Mouse (Mus musculus): ENCODE measurements around the gene Padi1. TPM values are rescaled to one million over a fixed set of nuclear protein-coding genes. Genes with fewer than 3 reads are reported as not detected.
A peak's percentile ranks its signal among the peaks of the same experiment; 100 is the strongest.

Padi1 gene
- polyA plus RNA-seq, 2 experiments from 2014 or later = 0.20 to 0.29 TPM

DNA sequence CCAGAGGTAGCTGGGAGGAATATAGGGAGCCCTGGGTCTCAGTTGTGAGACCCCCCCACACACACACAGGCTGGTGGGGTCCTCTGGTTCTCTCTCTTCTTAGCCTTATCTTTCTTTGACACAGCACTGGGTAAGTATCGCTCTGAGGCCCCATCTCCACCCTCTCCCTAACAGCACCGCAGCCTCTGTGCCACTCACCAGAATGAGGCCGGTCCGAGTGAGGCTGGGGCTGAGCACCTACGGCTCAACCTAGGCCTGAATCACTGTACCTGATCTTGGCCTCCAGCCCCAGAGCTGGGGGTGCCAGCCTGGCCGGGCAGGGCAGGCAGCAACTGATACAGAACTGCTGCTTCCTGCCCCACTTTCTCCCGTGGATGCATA, 15.2 kb upstream of the Padi1 start:
- ATAC-seq = no peak

DNA sequence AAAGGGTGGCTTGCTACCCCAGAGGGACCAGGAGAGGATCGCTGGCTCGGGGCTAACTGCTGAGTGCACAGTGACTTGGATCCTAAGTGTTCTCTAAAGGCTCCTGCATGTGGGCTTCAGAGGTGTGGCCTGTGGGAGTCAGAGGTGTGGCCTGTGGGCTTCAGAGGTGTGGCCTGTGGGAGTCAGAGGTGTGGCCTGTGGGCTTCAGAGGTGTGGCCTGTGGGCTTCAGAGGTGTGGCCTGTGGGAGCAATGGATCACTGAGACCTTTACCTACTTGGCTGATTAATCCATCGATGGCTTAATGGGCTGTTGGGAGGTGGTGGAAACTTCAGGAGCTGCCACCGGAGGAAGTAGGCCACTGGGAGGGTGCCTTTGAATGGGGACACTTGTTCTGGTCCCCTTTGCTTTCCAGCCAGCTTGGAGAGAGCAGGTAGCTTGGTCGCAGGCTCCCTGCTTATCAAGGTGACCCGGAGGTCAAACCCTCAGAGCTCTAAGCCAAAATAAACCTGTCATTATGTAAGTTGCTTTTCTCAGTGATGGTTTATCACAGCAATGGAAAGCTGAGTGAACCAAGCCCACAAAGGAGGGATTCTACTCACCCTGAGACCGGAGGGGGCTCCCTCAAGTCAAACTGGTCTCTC, 14.7 kb upstream of the Padi1 start:
- no peak for ATAC-seq

DNA sequence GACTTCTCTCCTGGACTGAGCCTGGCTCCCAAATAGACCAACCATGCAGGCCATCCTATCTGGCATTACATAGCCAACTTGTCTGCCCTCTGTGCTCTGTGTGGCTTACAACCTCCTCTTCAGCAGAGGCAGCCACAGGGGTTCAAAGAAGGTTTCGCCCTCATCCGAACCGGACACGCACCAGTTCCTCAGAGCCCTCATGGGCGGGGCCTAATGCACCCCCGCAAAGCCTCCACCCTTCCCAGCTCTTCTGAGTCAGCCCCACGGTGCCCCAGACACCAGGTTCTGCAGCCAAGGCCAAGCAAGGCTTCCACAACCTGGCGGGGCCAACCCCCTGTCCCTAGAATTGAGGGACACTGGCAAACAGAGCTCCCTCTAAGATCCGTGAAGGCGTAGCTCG, 13.7 kb upstream of the Padi1 start:
- ATAC-seq = peak; percentile 28

DNA sequence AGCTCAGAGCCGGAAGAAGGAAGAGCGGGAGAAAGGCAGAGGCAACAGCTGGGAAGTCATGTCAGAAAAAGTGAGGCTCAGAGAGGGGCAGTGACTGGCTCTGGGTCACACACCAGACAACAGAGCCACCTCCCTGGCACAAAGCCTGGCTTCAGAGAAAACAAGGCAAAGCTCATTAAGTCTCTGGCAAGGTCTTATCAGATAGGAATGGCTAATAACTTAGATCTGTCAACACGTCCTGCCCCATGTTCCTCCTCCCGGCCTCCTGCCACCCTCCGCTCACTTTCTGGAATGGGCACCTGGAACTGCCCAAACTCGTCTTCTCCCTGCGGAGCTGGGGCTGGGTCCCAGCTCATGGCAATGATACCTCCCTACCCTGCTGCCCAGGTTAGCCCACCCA, 12.2 kb upstream of the Padi1 start:
- ATAC-seq = no peak

DNA sequence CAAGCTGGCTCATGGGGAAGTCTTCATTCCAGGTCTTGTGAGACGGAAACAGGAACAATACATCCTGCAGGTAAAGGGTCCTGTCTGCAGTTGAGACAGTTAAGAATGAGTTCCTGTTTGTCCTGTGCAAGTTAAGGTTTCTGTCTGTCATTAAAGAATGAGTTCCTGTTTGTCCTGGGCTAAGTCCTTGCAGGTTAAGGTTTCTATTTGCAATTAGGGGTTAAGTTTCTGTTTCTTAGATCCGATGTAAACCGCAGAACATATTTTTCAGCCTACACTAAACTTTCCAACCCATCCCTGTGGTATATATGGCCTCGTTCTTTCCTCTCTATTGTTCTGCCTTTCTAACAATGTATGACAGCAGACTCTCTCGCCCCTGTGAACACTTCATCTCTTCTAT, 11.5 kb upstream of the Padi1 start:
- ATAC-seq = peak; percentile 59

DNA sequence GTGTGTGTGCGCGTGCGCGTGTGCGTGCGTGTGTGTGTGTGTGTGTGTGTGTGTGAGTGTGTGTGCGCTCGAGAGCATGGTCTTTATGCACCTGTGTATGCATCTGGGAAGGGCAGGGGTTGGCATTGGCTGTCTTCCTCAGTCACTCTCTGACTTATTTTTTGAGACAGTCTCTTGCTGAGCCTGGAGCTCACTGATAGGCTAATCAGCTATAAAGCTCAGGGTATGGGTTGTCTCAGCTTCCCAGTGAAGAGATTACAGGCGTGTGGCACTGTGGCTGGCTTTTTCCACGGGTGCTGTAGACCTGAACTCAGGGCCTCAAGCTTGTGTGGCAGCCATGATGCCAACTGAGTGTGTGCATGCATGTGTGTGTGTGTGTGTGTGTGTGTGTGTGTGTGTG, 9.6 kb upstream of the Padi1 start:
- ATAC-seq = no peak

DNA sequence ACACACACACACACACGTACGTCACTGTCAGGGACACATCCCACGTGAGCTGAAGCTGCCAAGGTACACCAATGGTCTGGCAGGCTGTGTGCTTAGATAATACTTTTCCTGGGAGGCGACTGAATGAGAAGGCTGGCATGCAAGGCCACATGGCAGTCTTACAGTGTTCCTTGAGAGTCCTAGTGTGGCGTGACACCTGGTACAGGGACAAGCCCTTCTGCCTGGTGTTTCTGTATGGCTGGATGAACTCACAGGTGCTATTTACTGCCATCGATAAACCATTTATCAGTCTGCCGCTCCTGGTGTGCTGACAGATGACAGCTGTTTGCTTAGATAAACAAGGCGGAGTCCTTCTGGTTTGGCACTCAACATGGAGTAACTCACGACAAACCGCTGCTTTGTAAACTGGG, 8.9 kb upstream of the Padi1 start:
- ATAC-seq = no peak

DNA sequence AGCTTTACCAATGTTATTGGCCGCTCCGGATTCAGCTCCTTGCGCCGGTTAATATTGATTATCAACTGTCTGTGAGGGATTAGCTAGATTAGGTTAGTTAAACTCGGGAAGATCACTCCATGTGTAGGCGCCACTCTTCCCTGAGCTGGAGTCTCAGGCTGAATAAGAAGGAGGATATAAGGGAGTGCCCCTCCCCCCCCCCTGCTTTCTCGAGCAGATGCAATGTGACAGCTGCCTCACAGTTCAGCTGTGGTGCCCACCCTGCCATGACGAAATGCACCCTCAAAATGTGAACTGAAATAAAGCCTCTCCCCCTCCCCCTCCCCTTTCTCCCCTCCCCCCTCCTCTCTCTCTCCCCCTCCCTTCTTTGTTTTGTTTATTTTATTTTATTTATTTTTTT, 8.0 kb upstream of the Padi1 start:
- no peak for ATAC-seq

DNA sequence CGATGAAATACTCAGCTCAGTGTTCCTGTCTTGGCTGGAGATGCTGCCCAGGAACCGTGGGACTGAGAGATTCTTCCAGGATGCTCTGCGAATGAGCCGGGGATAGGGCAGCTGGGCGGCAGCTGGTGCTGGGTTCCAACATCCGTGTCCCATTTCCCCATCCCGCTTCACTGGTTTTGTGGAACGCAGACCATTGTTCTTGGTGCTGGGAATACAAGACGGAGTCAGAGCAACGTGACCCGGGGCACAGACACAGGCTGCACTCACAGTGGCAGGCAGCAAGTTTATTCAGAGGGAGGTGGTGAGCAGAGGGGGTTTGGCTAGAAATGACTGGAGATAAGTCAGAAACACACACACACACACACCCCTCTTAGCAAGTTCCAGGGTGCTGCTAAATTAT, 3.7 kb upstream of the Padi1 start:
- no peak for ATAC-seq

DNA sequence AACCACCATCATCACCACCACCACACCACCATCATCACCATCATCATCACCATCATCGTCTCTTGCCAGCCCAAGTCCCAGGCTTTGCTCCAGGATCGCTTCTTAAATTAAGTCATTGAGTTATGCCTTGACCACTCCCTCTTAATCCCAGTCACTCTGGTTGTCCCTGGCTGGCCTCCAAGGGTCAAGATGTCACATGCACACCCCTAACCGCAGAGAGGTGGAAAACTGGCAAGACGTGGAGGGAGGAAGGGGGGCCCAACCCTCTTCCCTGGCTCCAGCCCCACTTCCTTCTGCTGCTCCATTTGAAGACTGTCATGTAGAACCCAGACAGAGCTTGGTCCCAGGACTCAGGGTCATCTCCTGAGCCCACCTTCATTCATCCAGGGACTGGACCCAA, 587 bp downstream of the Padi1 start:
- ATAC-seq = no peak

DNA sequence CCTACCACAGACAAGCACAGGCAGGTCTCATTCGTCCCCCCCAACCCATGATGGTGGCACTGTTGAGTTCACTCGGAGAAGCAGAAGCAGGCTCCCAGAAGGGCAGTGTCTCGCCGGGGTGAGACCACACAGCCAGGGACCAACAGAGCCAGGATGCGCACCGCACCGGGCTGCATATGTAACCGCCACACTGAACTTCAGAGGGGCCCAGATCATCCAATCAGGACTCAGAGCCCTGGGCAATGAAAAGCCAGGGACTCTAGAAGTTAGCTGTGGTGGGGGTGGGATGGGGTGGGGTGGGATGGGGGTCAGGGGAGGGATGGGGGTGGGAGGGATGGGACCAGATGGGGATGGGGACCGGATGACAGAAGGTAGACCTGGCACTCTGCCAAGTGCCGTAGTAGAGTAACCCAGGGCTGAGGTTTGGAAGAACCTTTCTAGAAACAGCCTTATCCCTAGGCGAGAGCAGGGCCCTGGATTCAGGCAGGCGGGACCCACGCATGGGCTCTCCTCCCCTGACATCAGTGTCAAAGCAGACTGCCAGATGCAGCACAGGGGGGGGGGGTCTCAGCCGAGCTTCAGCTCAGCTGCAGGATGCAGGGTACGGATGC, 1.8 kb downstream of the Padi1 start:
- no peak for ATAC-seq

DNA sequence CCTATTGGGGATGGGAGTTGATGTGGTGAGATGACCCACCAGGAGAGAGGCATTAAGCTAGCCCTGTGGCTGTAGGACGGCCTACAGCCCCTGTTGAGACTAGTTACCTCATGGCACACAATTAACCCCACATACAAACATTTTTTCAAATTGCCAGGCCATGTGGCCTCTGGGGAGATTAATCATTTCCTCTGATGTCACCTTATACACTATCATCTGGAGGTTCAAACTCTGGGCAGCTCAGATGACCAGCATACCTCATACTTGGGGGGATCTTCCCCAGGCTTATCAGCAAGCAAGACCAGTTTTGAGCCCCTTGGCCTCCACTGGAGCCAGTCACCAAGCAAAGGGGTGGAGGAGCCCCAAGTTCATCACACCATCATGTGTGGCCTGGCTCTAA, 2.7 kb downstream of the Padi1 start:
- no peak for ATAC-seq

DNA sequence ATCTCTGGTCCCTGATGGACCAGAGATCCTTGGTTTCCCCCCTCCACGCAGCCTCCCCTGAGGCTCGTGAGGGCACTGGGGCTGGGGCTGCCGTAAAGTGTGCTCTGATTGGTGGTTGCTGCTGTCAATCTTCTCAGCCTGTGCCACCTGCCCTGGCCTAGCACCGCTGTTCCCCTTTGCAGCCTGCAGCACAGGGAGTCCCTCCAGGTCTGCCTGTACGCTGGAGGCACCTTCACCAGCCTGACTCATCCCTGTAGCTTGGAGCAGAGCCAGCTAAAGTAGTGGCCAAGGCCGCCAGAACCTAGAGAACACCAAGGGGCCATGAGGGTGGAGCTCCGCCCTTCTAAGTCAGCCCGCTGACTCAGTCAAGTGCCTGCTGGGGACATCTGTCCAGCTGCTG, 7.7 kb downstream of the Padi1 start:
- ATAC-seq = no peak

DNA sequence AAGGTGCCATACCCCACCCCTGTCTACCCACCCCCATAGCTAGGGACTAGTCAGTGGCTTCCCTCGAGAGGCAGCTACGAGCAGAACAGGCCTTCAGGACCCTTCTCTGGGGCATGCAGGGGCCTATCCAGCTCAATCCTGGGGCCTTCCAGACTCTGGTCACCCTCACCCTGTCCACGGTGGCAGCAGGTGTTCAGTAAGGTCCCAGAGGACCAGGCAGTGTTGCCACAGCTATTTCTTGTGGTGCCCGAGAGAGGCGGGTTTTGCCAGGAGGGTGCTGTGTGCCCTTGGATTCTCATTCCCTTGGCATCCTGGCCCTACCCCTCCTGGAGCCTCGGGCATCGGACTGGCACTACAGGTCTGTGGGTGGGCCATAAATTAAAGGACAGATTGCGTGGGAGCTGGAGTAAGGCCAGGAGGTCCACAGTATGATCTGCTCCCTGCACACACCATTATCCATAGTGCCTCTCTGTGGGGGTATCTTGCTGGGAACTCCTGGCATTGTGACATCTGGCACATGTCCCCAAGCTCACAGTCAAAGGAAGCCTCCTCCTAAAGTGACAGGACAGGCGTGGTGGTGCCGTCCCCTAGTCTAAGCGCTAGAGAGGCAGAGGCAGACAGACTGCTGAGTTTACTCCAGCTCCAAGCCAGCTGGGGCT, 9.2 kb downstream of the Padi1 start:
- ATAC-seq = no peak

DNA sequence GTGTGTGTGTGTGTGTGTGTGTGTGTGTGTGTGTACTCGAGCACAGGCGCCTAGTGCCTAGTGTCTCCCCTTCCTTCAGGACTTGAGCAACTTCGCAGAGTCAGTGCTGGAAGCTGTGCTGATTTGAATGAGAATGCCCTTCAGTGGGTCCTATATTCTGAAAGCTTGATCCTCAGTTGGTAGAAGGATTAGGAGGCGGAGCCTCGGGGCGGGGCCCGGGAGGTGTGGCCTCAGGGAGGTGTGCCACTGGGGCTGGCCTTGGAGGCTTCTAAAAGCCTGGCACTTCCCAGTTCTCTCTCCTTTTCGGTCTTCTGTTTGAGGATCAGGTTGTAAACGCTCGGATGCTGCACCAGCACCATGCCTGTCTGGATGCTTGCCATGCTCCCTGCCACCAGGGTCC, 9.9 kb downstream of the Padi1 start:
- ATAC-seq = no peak

DNA sequence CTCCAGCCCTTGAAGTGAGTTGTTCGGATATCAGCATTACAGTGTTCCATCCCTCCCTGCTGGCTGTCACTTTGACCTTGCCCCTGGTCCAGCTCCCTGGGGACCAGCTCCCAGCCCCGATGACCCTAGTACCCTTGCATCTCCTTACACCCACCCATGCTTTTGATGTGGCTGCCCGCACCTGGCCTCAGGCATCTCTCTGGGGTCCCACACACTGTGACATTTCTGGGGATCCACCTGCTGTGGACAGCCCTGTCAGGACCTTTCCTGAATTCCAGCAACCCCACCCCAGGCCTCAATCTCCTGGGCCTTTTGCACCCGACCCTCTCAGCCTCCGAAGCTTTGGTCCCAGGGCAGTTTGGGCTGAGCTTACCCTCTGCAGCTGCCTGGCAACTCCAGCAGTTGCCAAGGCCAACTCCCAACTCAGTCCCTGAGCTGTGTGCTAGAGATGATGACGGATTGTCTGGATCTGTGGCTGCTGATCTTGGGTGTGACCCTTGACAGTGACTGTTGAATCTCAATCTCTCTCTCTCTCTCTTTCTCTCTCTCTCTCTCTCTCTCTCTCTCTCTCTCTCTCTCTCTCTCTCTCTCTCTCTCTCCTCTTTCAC, 11.1 kb downstream of the Padi1 start:
- no peak for ATAC-seq

DNA sequence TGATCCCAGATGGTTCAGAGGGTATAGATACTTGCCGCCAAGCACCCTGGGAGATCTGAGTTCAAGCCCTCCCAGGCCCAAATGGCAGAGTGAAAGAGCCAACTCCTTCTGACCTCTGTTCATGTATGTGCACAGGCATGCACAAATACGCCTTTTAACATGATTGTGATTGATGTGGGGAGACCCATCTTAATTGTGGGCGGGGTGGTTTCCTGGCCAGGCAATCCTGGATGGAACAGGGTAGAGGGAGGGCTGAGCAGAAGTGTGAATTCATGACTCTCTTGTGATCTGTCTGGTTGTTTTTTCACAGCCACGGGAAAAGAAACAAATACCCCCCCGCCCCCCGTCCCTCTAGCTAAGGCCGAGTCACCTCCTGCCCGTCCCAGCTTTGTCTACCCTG, 12.8 kb downstream of the Padi1 start:
- no peak for ATAC-seq

DNA sequence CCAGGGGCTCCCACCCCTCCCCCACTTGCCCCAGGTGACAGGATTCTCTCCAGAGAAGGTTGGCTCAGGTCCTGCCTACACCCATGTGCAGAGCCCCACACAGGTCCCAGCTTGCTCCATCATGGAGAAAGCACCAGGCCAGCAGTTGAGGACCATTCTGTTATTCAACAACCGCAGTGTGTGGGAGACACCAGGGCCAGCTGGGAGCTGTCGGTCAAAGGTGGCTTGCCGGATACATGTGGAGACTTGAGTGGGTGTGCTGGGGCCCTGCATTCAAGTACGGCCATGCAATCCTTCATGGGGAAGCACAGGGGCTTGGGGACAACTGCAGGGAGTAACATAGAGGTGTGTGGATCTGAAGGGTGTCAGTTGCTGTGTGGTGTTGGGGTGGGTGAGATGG, 13.8 kb downstream of the Padi1 start:
- ATAC-seq = no peak

DNA sequence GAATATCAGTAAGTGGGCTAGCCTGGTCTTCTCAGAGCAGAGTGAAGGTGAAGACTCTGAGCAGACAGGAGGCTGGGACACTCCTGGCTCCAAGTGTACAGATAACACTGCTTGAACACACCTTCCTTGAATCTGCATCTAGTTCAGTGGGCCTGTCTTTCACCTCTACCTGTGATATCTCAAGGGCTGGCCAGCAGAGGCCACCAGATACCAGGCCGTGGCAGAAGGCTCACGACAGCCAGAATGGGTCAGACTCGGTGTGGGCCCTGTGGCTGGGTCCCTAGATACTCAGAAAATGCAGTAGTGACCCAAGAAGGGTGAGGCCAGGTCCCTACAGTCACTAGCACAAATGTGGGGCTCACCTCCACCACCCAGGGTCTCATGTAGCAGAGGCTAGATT, 18.3 kb downstream of the Padi1 start:
- ATAC-seq = no peak

DNA sequence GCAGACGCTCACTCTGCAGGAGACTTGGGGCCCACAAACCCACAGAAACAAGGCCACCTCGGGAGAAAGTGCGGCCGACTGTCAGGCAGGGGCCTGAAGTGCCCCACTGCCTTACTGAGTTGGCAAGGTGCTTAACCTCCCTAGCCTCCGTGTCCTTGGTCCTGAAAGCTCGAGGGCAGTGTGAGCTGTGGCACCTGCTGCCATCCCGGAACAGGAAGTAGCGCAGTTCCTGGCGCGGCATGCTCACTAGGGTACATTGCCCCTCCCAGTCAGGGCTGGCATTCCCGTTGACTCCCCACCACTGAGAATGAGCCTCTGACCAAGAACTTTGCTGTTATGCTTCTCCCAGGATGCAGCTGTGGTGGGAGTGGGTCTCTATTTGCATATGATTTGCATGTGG, 19.6 kb downstream of the Padi1 start:
- ATAC-seq = no peak

DNA sequence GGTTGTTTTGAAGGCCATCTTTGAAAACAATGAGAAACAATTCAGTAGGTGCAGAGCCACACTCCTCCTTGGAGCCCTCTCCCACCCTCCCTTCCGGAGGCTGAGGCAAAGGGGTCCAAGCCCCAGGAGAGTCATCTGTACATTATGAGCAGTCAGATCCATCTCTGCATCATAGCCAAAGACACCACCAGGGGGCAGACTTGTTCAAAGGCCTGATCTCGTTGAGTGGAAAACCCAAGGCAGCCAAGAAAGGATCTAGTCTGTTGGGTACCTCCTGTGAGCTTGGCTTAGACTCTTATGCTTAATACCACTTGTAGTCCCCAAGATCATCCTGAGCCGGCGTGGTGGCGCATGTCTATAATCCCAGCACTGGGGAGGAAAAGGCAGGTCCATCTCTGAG, 23.6 kb downstream of the Padi1 start:
- ATAC-seq = no peak

DNA sequence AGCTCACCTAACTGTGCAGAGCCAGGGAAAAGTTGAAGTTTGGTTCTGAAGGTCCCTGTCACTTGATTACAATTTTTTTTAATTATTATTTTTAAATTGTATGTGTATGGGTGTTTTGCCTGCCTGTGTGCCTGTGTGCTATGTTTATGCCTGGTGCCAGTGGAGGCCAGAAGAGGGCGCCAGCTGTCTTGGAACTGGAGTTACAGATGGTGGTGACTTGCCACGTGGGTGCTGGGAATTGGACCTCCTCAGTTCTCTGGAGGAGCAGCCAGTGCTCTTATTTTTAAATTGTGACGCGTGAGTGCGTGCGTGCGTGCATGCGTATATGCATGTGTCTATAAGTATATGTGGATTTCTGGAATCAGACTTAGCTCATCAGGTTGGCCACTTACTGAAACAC, 28.2 kb downstream of the Padi1 start:
- no peak for ATAC-seq

DNA sequence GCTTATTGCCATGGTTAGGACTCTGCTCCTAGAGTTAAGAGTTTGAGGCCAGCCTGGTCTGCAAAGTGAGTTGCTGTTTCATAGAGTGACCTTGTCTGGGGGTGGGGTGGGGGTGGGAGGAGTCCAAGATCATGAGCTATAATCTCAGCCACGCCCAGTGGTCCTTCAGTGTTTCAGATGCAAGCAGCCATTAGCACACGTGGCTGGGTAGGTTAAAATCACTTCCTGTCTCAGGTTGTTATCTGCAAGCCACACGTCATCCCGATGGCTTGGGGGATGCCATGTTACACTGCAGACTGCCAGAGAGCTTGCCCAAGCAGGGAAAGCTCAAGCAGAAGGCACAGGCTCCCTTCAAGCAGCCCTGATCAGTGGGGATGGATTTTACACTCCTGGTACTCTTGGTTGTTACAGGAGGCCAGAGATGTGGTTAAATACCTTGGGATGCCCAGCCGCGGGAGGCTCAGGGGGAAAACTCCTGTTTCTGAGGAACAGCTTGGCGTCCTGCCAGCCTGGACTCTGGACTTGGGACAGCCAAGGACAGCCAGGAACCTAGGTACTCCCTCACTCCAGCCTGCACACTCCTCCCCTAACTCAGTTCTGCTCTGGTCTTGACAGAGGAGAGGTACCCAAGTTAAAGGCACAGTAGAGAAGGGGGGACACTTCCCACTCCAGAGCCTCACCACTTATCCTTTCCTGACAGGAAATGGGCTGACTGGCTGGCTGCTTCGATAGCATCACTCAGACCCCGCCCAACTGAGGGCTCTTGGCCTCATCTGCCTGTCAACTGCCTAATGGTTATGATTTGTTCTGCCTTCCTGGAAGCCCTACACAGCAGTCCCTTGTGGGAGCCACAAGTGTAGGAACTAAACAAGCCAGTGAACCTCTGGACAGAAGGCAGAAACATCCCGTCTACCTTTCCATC, 29.3 kb downstream of the Padi1 start:
- ATAC-seq = peak; percentile 62

Measured in activated CD4-positive, CD25-positive, alpha-beta regulatory T cell, adult 4 months (primary cell).